9 mouse cellular contexts compared by ENCODE assay signal in the genomic region with DNA sequence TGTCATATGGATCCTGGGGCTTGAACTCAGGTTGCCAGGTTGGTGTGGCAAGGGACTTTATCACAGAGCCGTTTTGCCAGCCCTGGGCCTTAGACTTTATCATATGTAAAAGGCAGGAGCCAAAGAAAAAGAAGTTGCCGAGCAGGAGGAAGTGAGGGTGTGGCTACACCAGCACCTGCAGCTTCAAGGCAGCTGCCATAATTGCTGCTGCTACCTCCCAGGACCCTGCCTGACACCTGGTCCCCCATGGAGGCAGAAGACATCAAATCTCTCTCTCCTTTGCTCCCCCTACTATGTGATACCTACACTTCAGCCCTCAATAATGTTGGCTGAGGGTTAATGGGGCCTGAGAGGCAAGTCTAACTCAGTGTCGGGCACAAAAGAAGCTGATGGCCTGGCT. TPM values are rescaled to one million over a fixed set of nuclear protein-coding genes. Genes with fewer than 3 reads are reported as not detected.
DNase-seq lines count a peak whose midpoint lies in the region; ATAC-seq lines count a peak whose summit lies in the region.
"Had no signal": no experiment of that assay in that cellular context is flagged by ENCODE, and none has a peak within 500 bp of the region (broad histone marks: within the 10 kb centered on the region; RNA-seq: fewer than 3 reads in every experiment).

No protein-coding gene starts in this region.

- 63% methylated on average over 3 of the region's 3 CpGs for WGBS in heart, embryonic 14.5 days
- 71% methylated on average over 3 of the region's 3 CpGs for WGBS in embryonic facial prominence, embryonic 12.5 days

- no peak overlapping the region for H3K4me3 ChIP-seq in heart, embryonic 14.5 days (ENCODE audit: control insufficient read depth in 1 of 2, insufficient read depth in 1 of 2, low read depth in 1 of 2, low read length in 2 of 2)
- H3K4me3 ChIP-seq in embryonic facial prominence, embryonic 12.5 days = no peak overlapping the region
- H3K4me3 ChIP-seq: midbrain, embryonic 12.5 days had no signal

- DNase-seq in heart, adult 9 months (ENCODE audit: low spot score in 2 of 2) = no peak
- peak; percentile 55 for DNase-seq in A20 (ENCODE audit: low read depth, low spot score)
- no peak for DNase-seq in urinary bladder, adult 2 months (ENCODE audit: low spot score)
- DNase-seq in left cerebral cortex, adult 8-10 months (ENCODE audit: low spot score in 2 of 2) = no peak
- no peak for DNase-seq in left cerebral cortex, postnatal 36 days (ENCODE audit: low spot score in 2 of 2)

- H3K27me3 ChIP-seq in heart, embryonic 14.5 days (ENCODE audit: control insufficient read depth, insufficient read depth, low read length) = no peaks in the 10 kb centered on the region
- no peaks in the 10 kb centered on the region for H3K27me3 ChIP-seq in embryonic facial prominence, embryonic 12.5 days

- intact Hi-C loops in left cerebral cortex, postnatal 36 days (cut with DNase I) = no loop called here

- peaks cover 27 to 35% of the 10 kb centered on the region in 2 experiments for H3K4me1 ChIP-seq in heart, embryonic 14.5 days (ENCODE audit: control insufficient read depth in 2 of 2, insufficient read depth in 2 of 2, low read length in 2 of 2)
- peaks cover 53% of the 10 kb centered on the region for H3K4me1 ChIP-seq in embryonic facial prominence, embryonic 12.5 days

- H3K27ac ChIP-seq in heart, embryonic 14.5 days (replicated peaks in 1 of 2; ENCODE audit: control insufficient read depth in 1 of 2, insufficient read depth in 1 of 2, low read depth in 2 of 2, low read length in 2 of 2) = peak overlapping the region; percentile 25 to 45; a peak in 2 of 4 replicates
- H3K27ac ChIP-seq in embryonic facial prominence, embryonic 12.5 days = 0 out of 2 replicates have a peak overlapping the region, but pooled peaks have one; percentile 30
- H3K27ac ChIP-seq: midbrain, embryonic 12.5 days had no signal

- no peak for ATAC-seq in heart, embryonic 14.5 days (ENCODE audit: insufficient number of reproducible peaks, insufficient read depth, low FRiP score, low read depth)
- no peak for ATAC-seq in embryonic facial prominence, embryonic 12.5 days (ENCODE audit: insufficient number of reproducible peaks, insufficient read depth, low FRiP score, low TSS enrichment)
- peak; percentile 67 for ATAC-seq in megakaryocyte-erythroid progenitor cell, adult 5-6 weeks (replicated peaks; ENCODE audit: low FRiP score, low TSS enrichment, poor library complexity, severe bottlenecking)

- no peaks in the 10 kb centered on the region for H3K9me3 ChIP-seq in heart, embryonic 14.5 days (ENCODE audit: control insufficient read depth, low read length)
- no peaks in the 10 kb centered on the region for H3K9me3 ChIP-seq in embryonic facial prominence, embryonic 12.5 days
- H3K9me3 ChIP-seq: midbrain, embryonic 12.5 days had no signal

- no peak overlapping the region for H3K4me2 ChIP-seq in heart, embryonic 14.5 days (ENCODE audit: low read length)
- no peak overlapping the region for H3K4me2 ChIP-seq in embryonic facial prominence, embryonic 12.5 days (replicated peaks)
- H3K4me2 ChIP-seq: midbrain, embryonic 12.5 days had no signal

- no peak overlapping the region for H3K9ac ChIP-seq in heart, embryonic 14.5 days (ENCODE audit: low read length)
- H3K9ac ChIP-seq in embryonic facial prominence, embryonic 12.5 days = peak overlapping the region; percentile 2; the same call in 1 of the 2 replicates
- H3K9ac ChIP-seq: midbrain, embryonic 12.5 days had no signal

- peaks cover 7% of the 10 kb centered on the region; the same call in 1 of the 2 replicates for H3K36me3 ChIP-seq in heart, embryonic 14.5 days (ENCODE audit: control insufficient read depth, insufficient read depth, low read length)
- H3K36me3 ChIP-seq in embryonic facial prominence, embryonic 12.5 days = peaks cover 10% of the 10 kb centered on the region
- H3K36me3 ChIP-seq: midbrain, embryonic 12.5 days had no signal

RNA-seq across cellular contexts. Expression of a gene that starts 6.1 kb away (rescaled TPM):
- 0.28 and 0.45 TPM in 2 replicates for polyA plus RNA-seq in heart, embryonic 14.5 days (2014; fragmentation: Nextera tagmentation; extraction: Ambion mirVana)
- polyA plus RNA-seq in embryonic facial prominence, embryonic 12.5 days (2016; fragmentation: Nextera tagmentation; extraction: Ambion mirVana) = 0.60 and 0.70 TPM in 2 replicates
- total RNA-seq in megakaryocyte-erythroid progenitor cell, adult 5-6 weeks (2014; fragmentation: Nextera tagmentation) = 0.81 and 2.2 TPM in 2 replicates
- 1.2 TPM in 2 replicates for total RNA-seq in megakaryocyte-erythroid progenitor cell, adult 5-6 weeks (2017)
- 1.3 and 2.3 TPM in 2 replicates for polyA plus RNA-seq in urinary bladder, adult 2 months (2012; rRNA removed)
- 1 to 10 TPM in 3 of 4 experiments, under 1 TPM in 1; 0.98 to 3.2 (median 1.5) TPM for total RNA-seq in left cerebral cortex, adult 8-10 months (2022)
- total RNA-seq in left cerebral cortex, postnatal 36 days (2021) = 1 to 10 TPM; 1.3 to 1.8 TPM

RNA-seq across cellular contexts. Expression of a gene that starts 7.1 kb away (rescaled TPM):
- polyA plus RNA-seq in heart, embryonic 14.5 days (2014; fragmentation: Nextera tagmentation; extraction: Ambion mirVana) = 87.6 and 99.2 TPM in 2 replicates
- 104 and 115 TPM in 2 replicates for polyA plus RNA-seq in embryonic facial prominence, embryonic 12.5 days (2016; fragmentation: Nextera tagmentation; extraction: Ambion mirVana)
- 4.4 and 8.0 TPM in 2 replicates for total RNA-seq in megakaryocyte-erythroid progenitor cell, adult 5-6 weeks (2014; fragmentation: Nextera tagmentation)
- 9.3 and 9.5 TPM in 2 replicates for total RNA-seq in megakaryocyte-erythroid progenitor cell, adult 5-6 weeks (2017)
- polyA plus RNA-seq in urinary bladder, adult 2 months (2012; rRNA removed) = 600 and 646 TPM in 2 replicates
- 100 to 1,000 TPM; 239 to 259 (median 249) TPM for total RNA-seq in left cerebral cortex, adult 8-10 months (2022)
- 100 to 1,000 TPM; 214 to 247 TPM for total RNA-seq in left cerebral cortex, postnatal 36 days (2021)

RNA-seq across cellular contexts. Expression of a gene that starts 53.5 kb away (rescaled TPM):
- 7.2 and 12.7 TPM in 2 replicates for polyA plus RNA-seq in heart, embryonic 14.5 days (2014; fragmentation: Nextera tagmentation; extraction: Ambion mirVana)
- polyA plus RNA-seq in embryonic facial prominence, embryonic 12.5 days (2016; fragmentation: Nextera tagmentation; extraction: Ambion mirVana) = 1.4 and 2.7 TPM in 2 replicates
- 174 and 211 TPM in 2 replicates for total RNA-seq in megakaryocyte-erythroid progenitor cell, adult 5-6 weeks (2014; fragmentation: Nextera tagmentation)
- 112 and 174 TPM in 2 replicates for total RNA-seq in megakaryocyte-erythroid progenitor cell, adult 5-6 weeks (2017)
- polyA plus RNA-seq in urinary bladder, adult 2 months (2012; rRNA removed) = 154 and 187 TPM in 2 replicates
- 10 to 100 TPM; 20.8 to 62.8 (median 36.9) TPM for total RNA-seq in left cerebral cortex, adult 8-10 months (2022)
- 10 to 100 TPM; 20.5 to 21.2 TPM for total RNA-seq in left cerebral cortex, postnatal 36 days (2021)

RNA-seq across cellular contexts. Expression of a gene that starts 58.4 kb away (rescaled TPM):
- 9.1 and 11.5 TPM in 2 replicates for polyA plus RNA-seq in heart, embryonic 14.5 days (2014; fragmentation: Nextera tagmentation; extraction: Ambion mirVana)
- 21.3 and 22.2 TPM in 2 replicates for polyA plus RNA-seq in embryonic facial prominence, embryonic 12.5 days (2016; fragmentation: Nextera tagmentation; extraction: Ambion mirVana)
- total RNA-seq in megakaryocyte-erythroid progenitor cell, adult 5-6 weeks (2014; fragmentation: Nextera tagmentation) = 39.5 and 44.6 TPM in 2 replicates
- total RNA-seq in megakaryocyte-erythroid progenitor cell, adult 5-6 weeks (2017) = 16.6 and 17.1 TPM in 2 replicates
- polyA plus RNA-seq in urinary bladder, adult 2 months (2012; rRNA removed) = 17.7 and 20.9 TPM in 2 replicates
- 10 to 100 TPM; 29.6 to 33.3 (median 30.1) TPM for total RNA-seq in left cerebral cortex, adult 8-10 months (2022)
- 10 to 100 TPM; 26.8 to 32.2 TPM for total RNA-seq in left cerebral cortex, postnatal 36 days (2021)

Comparison
In these comparisons a context has a peak if more than half of its experiments do, and no peak if none do; other contexts are left out.
1. RNA of a gene that starts 7.1 kb away (total RNA-seq): 239 to 259 TPM in left cerebral cortex, adult 8-10 months and 214 to 247 TPM in left cerebral cortex, postnatal 36 days; 4.4 to 9.5 TPM in megakaryocyte-erythroid progenitor cell, adult 5-6 weeks; every median in the first group is over 10 times any median in the second.